Mouse (Mus musculus) cerebellum, adult 9-10 months (tissue): ENCODE results near the gene Rnf149.

ENCODE experiments used
- DNase-seq: peaks from one replicate; pipeline ENCODE4 v3.0.0; 2022

Rnf149 gene

GRCm38 (mm10) chr1:39575778-39576375 lies 1.3 kb downstream of the Rnf149 start:
- peak; percentile 26 for DNase-seq

GRCm38 (mm10) chr1:39573890-39574289 lies 3.3 kb downstream of the Rnf149 start:
- no peak for DNase-seq

GRCm38 (mm10) chr1:39571653-39572052 lies 5.6 kb downstream of the Rnf149 start:
- no peak for DNase-seq

GRCm38 (mm10) chr1:39568079-39568478 lies 9.1 kb downstream of the Rnf149 start:
- no peak for DNase-seq

- no peak for DNase-seq
These were observed 12.6 kb downstream of the Rnf149 start for GRCm38 (mm10) chr1:39564603-39565002.

- DNase-seq, result no peak
These were observed 14.0 kb downstream of the Rnf149 start for GRCm38 (mm10) chr1:39563161-39563560.

- DNase-seq, result no peak
These were observed 15.3 kb downstream of the Rnf149 start for GRCm38 (mm10) chr1:39561920-39562319.

- no peak for DNase-seq
These were observed 18.2 kb downstream of the Rnf149 start for GRCm38 (mm10) chr1:39559009-39559408.

GRCm38 (mm10) chr1:39555556-39556415 lies 21.4 kb downstream of the Rnf149 start:
- DNase-seq, result no peak

- no peak for DNase-seq
These were observed 27.4 kb downstream of the Rnf149 start for GRCm38 (mm10) chr1:39549831-39550230.

- no peak for DNase-seq
These were observed 30.0 kb downstream of the Rnf149 start for GRCm38 (mm10) chr1:39547238-39547637.

- no peak for DNase-seq
These were observed 30.9 kb downstream of the Rnf149 start for GRCm38 (mm10) chr1:39546160-39546866.

GRCm38 (mm10) chr1:39545589-39545988 lies 31.6 kb downstream of the Rnf149 start:
- DNase-seq, result no peak

GRCm38 (mm10) chr1:39540592-39540991 lies 36.6 kb downstream of the Rnf149 start:
- no peak for DNase-seq

- DNase-seq, result no peak
These were observed 39.4 kb downstream of the Rnf149 start for GRCm38 (mm10) chr1:39537631-39538380.

- no peak for DNase-seq
These were observed 40.5 kb downstream of the Rnf149 start for GRCm38 (mm10) chr1:39536701-39537100.

- peak; percentile 98 for DNase-seq
These were observed 41.5 kb downstream of the Rnf149 start for GRCm38 (mm10) chr1:39535515-39536311.

GRCm38 (mm10) chr1:39534831-39535230 lies 42.4 kb downstream of the Rnf149 start, which contains the start of gene Cnot11:
Gene Cnot11 (plus strand): TSS chr1:39534992.
- no peak for DNase-seq

- no peak for DNase-seq
These were observed 43.3 kb downstream of the Rnf149 start for GRCm38 (mm10) chr1:39533917-39534316.

- DNase-seq, result no peak
These were observed 46.2 kb downstream of the Rnf149 start for GRCm38 (mm10) chr1:39531036-39531435.

- peak; percentile 86 for DNase-seq
These were observed 46.8 kb downstream of the Rnf149 start for GRCm38 (mm10) chr1:39530258-39530943.
